Mouse (Mus musculus): ENCODE measurements around the gene Dusp1.

Dusp1 gene

DNA sequence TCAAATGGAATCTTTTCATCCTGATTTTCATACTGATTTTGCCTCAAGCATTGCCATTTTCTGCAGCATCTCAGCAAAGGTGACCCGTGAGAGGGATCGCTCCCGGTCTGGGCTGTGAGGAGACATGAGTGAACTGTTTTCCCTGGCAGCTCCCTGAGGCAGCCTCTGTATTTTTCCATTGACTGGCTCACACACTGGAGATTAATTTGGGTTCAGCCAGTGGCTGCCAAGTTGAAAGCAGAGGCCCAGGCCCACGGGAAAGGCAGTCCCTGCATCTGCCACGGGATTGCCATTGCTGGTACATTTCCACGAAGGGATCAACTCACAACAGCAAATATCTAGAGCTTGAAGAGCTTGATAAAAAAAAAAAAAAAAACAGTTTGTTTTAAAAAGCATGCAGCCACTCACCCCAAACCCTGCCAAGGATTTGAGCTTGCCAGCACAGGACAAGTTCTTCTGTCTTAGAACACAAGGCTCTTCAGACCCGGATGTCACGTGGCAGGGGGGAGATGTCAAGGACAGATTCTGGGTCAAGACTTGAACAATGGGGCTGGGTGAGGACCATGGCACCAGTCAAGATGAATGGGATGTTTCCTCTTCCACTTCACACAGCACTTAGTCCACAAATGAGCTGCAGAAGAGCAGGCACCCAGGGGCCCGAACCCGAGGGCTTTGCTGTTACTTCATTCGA lies 57.8 kb downstream of the Dusp1 start:
- in situ Hi-C loops (cut with MboI, MseI) = no loop called here

DNA sequence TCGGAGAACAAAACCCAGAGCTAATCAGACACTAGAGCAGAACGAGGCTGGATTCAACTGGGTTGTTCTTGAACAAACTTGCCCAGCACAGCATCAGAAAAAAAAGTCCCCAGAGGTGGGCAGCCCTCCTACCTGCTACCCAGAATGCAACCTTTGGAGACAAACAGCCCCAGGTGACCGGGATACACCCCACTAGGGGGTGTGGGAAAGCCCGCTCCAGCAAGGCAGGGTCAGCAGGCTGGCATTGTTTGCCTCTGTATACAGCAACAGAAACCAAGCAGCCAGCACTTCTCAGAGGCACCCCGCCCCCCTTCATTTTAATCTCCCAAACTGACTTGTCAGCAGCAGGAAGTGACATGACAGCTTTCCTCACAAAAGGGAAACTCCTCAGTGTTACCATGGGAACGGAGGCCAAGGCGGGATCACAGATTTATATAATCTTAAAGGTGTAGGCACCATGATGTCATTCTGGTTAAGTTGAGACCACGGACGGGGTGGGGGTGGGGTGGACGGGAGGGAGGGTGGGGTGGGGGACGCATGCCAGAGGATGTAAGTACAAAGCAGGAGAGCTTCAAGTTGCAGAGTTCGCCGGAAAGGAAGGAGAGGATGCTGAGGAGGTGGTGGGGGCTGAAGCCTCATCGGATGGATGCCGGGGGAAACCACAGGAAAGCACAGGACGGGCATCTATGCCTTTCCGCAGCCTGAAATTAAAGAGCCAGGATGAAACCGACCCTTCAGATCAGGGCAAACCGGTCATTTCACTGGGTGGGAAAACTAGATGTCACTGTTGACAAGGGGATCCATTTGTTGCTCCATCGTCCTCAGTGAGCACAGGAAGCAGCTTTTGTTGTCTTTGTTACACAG lies 58.9 kb downstream of the Dusp1 start:
- in situ Hi-C loops (cut with MboI, MseI) = no loop called here

- in situ Hi-C loops (cut with MboI, MseI) = no loop called here
Observed at GRCm38 (mm10) chr17:26501826-26502225, 60.1 kb downstream of the Dusp1 start.

DNA sequence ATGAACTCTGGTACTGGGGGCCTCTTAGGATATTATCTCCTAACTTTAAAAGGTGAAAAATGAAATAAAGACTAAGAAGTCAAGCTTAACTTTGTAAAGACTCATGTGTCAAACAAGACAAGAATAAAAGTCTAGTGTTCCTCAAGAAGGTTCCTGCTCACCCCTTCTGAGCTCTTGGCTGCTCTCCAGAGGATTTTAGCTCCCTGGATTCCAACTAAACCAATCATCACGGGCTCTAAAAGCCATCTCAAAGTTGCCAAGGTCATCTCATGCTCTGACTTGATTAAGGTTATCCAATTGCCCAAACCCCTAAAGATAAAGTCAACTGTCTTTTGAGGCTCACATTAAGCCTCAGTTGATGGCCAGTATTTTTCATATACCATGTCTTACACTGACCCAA lies 63.3 kb downstream of the Dusp1 start:
- in situ Hi-C loops (cut with MboI, MseI) = no loop called here

DNA sequence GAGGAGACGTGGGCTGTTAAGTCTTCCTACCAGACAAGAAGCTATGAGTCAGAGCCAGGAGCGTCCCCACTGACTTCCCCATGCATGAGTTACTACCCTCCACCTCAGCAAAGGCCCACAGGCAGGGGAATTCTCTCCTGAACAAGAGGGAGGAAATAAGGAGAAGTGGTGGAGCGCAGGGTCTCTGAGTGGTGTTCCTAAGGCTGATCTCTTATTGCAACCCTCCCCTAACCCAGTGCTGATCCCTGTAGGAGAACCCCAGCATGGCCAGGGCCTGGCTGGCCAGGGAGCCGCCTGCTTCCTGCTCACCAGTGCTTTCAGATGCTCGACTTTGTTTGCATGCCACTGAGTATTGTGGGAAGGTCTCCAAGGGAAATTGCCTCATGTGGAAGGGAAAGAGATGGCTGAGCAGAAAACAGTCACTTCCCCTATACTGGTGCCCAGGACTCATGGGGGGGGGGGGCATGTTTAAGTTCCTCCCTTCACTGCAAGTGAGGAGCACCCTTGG lies 64.5 kb downstream of the Dusp1 start:
- in situ Hi-C loops (cut with MboI, MseI) = no loop called here

DNA sequence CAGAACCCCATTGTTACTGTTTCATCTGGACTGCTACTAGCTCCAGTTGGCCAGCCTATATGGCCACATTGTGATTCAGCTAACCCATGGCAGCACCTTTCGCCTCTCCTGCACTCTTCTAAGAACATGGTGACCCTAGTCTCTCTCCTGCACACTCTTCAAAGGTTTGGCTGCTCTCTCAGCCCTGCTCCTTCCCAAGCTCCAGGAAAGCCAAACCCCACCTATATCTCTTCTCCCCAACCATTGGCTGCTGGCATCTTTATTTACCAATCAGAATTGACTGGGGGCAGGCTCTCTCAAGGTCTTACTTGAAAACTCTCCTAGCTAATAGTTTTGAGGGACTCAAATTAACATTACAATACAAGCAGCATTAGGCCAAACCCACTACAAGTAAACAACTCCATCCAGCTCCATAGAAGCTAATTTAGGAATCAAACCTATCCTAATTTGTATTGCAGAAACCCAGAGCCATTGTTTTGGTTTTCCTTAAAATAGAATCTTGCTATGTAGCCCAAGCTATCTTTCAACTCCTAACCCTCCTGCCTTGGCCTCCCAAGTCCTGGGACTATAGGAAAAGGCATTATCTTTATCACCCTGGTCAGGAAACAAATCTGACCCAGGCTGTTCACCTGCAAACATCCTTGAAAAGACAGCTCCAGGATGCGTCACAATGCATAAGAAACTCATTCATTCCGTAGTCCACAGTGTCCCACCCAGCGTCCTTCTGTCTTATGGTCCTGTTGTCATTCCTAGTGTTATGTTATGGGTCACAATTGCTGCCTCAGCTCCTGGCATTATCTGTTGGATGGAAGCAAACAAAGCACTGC lies 67.1 kb downstream of the Dusp1 start:
- in situ Hi-C loops (cut with MboI, MseI) = no loop called here

GRCm38 (mm10) chr17:26492246-26492645 lies 69.7 kb downstream of the Dusp1 start:
- in situ Hi-C loops (cut with MboI, MseI) = no loop called here

DNA sequence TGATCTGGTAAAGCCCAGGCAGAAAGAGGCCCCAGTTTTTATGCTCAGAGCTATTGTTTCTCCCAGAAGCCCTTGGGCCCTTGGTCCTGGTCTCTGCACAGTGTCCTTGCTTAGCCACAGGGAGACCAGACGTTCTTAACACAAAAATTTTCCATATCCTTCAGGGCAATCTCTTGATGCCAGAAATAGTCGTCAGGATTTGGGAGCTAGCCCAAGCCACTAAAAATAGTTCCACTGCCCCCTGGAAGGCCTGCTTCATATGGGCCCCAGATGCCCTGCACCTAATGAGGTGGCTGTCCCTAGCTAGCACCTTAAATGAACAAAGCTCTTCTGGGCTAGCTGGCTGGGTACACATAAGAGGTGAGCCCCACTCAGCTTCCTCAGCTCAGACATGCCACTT lies 71.0 kb downstream of the Dusp1 start:
- in situ Hi-C loops (cut with MboI, MseI) = no loop called here

DNA sequence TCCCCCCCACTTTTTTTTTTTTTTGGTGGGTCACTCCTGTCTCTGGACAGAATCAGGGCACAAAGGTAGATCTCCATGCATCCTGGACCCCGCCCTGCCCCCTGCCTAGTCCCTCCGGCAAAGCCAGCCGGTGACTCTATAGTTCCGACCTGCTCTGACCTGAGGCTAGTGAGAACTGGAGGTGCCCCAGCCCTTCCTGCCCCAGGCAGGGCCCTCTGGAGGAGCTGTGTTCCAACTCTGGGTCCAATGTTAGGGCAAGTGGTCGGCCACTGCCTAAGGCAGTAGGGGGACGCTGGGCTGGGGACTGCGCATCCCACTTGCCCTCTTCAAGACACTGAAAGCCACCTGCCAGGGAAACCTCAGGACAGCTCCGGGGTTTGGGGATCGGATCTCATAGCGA lies 71.9 kb downstream of the Dusp1 start:
- in situ Hi-C loops (cut with MboI, MseI) = no loop called here

DNA sequence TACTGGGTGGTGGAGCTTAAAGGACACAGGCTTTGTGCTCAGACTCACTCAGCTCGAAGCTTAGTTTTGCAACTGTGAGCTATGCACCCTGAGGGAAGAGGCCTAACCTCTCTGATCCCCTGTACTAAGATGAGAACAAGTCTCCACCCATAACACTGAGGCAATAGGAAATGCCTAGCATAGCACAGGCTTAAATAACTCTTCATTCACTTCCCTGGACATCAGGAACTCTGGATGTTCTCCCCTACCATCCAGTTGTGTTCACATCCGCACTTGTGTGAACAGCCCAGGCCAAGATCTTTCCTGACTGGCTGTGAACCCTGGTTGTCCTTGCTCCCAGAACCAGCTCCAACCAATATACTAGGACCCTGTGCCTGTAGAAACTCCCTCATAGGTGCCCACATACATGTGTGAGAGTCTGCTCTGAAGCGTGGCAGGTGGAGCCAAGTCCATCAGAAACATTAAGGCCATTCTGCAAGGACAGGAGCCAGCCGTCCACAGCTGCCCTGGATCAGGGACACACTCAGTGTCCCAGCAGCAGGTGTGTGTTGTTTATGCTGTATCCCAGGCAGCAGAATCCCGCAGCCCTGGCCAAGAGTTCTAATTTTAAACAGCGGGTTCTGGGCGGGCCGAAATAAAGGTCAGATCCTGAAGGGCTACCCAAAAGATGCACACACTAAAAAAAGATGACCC lies 73.1 kb downstream of the Dusp1 start:
- in situ Hi-C loops (cut with MboI, MseI) = no loop called here

DNA sequence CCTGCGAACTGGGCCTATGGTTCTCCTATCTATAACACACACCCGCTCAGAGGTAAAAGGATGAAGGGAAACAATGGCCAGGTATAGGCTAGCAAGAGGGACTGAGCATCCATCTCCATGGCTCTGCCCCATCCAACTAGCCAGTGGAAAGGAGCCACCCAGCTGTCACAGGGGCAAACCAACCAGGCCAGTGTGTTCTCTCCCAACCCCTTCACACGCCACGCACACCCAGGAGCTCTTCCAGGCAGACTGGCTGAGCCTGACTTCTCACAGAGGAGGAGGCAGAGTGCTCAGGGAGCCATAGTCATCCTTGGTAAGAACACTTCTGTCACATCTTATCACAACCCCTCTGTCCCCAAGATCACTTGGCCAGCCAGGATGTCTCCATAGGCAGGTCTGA lies 74.0 kb downstream of the Dusp1 start:
- in situ Hi-C loops (cut with MboI, MseI) = no loop called here

GRCm38 (mm10) chr17:26487266-26487665 lies 74.7 kb downstream of the Dusp1 start:
- in situ Hi-C loops (cut with MboI, MseI) = no loop called here

- in situ Hi-C loops (cut with MboI, MseI) = no loop called here
Observed at GRCm38 (mm10) chr17:26484626-26485421, 77.1 kb downstream of the Dusp1 start.

GRCm38 (mm10) chr17:26480956-26481355 lies 81.0 kb downstream of the Dusp1 start:
- in situ Hi-C loops (cut with MboI, MseI) = no loop called here

DNA sequence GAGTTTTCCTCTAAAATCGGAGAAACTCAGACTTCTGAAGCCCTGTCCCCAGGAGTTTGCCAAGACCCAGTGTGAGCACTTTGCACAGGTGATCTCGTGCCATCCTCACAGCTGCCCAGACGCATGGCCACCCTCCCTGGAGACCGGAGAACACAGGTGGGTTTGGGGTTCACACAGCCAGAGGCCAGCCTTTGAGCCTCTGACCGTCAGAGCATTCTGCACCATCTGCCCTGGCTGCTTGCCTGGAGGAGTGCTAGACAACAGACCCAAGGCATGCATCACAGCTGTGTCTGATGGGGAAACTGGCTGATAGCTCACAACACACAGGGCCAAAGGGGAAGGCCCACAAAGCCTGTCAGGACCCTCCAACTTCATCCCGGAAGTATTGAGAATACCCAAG lies 82.3 kb downstream of the Dusp1 start:
- in situ Hi-C loops (cut with MboI, MseI) = no loop called here

- in situ Hi-C loops (cut with MboI, MseI) = no loop called here
Observed at GRCm38 (mm10) chr17:26478672-26479071, 83.3 kb downstream of the Dusp1 start.

DNA sequence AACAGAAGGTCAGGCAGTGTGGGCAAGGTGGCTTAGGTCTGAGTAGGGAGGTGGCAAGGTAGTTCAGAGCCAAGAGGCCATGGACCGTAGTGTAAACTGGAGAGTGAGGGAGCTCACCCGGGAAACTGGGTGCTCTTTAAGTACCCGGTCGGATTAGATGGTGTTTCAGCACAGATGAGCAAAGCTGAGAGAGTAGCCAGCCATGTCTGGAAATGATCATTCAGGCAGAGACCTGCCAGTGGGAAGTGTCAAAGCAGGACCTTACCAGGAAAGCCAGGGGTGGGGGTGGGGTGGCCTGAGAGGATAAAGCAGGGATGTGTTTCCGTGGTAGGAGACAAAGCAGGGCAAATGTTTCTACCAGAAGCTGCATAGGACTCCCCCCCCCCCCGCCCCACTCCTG lies 85.1 kb downstream of the Dusp1 start:
- in situ Hi-C loops (cut with MboI, MseI) = no loop called here

DNA sequence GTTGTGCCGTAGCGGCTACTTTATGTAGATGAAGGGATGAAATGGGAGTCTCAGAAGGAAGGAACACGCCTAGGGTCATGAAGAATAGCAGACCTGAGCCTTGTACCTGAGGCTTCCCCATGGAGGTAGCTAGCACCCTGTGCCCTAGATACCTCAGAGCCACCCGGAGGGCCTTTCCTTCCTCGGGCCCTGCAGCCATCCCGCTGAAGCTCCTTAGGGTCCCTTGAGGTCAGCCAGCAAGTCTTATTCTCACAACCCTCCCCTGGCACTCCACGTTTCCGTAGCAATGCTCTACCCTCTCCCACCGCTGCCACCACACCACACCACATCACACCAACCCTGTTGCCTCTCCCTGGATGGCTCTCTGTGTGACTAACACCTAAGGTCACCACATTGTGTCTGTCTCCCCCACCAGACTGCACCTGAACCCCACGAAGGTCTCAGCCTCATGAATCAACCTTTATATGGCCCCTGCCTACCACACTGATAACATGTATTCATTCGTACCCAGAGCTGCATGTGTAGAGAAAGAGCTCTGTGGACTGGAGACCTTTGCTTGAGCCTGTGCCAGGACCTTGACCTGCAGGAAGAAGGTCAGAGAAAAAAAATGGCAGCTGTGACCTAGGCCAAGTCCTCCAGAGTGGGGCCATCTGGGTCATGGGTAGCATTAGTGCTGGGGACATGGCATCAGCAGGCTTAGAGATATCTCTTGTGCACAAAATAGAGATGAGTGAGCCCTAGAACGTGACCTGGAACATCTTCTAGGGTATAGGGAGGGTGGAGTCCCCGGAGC lies 93.6 kb downstream of the Dusp1 start:
- in situ Hi-C loops (cut with MboI, MseI) = loop anchor here (5.0 kb wide), 1 partner anchor 169 kb away; no protein-coding TSS in a partner anchor

GRCm38 (mm10) chr17:26467619-26468018 lies 94.3 kb downstream of the Dusp1 start:
- in situ Hi-C loops (cut with MboI, MseI) = loop anchor here (5.0 kb wide), 1 partner anchor 170 kb away; no protein-coding TSS in a partner anchor

GRCm38 (mm10) chr17:26466741-26467150 lies 95.2 kb downstream of the Dusp1 start:
- in situ Hi-C loops (cut with MboI, MseI) = loop anchor here (5.0 kb wide), 1 partner anchor 171 kb away; no protein-coding TSS in a partner anchor

All from T-helper 2 cell (primary cell).